Mouse (Mus musculus) C2C12 (cell line): ENCODE data around the gene Schip1. TPM values are rescaled to one million over a fixed set of nuclear protein-coding genes. Genes with fewer than 3 reads are reported as not detected.

Experiments
- H3K27me3 ChIP-seq: one replicate; pipeline ENCODE4 v1.6.1; 2011; ENCODE audit not compliant: control insufficient read depth, insufficient read depth, insufficient read length
- H3K36me3 ChIP-seq: one replicate; pipeline ENCODE4 v1.6.1; 2011; ENCODE audit not compliant: control insufficient read depth, insufficient read depth
- H3K4me3 ChIP-seq: one replicate; pipeline ENCODE4 v1.5.1; 2011; ENCODE audit warnings: mild to moderate bottlenecking, control low read depth; ENCODE audit not compliant: poor library complexity, insufficient read depth, severe bottlenecking
- H3K79me2 ChIP-seq: one replicate; pipeline ENCODE4 v1.6.1; 2011; ENCODE audit not compliant: control insufficient read depth, insufficient read depth
- H3K79me3 ChIP-seq: one replicate; pipeline ENCODE4 v1.6.1; 2011; ENCODE audit warnings: low read depth, control low read depth
- H3ac ChIP-seq: one replicate; pipeline ENCODE3; 2011; ENCODE audit warnings: low read depth; ENCODE audit not compliant: control insufficient read depth, insufficient read length
- CEBPB ChIP-seq: IDR thresholded peaks from one replicate; pipeline ENCODE4 v1.6.1; 2011; ENCODE audit warnings: low read depth, mild to moderate bottlenecking, control low read depth, moderate library complexity
- CTCF ChIP-seq: IDR thresholded peaks from one replicate; pipeline ENCODE4 v1.5.1; 2011; ENCODE audit not compliant: control insufficient read depth, insufficient read depth, insufficient read length
- FOSL1 ChIP-seq: IDR thresholded peaks from one replicate; pipeline ENCODE4 v1.8.0; 2011; ENCODE audit warnings: mild to moderate bottlenecking, low read length; ENCODE audit not compliant: poor library complexity, insufficient read depth, severe bottlenecking
- MAX ChIP-seq: IDR thresholded peaks from one replicate; pipeline ENCODE4 v1.6.1; 2011; ENCODE audit warnings: mild to moderate bottlenecking, control low read depth
- MYOD1 ChIP-seq: IDR thresholded peaks from one replicate; pipeline ENCODE4 v1.6.1; 2011; ENCODE audit warnings: low read depth; ENCODE audit not compliant: control insufficient read depth, insufficient read length
- MYOG ChIP-seq: IDR thresholded peaks from one replicate; pipeline ENCODE4 v1.6.1; 2011; ENCODE audit not compliant: control insufficient read depth, insufficient read length; ENCODE audit errors: extremely low read depth
- USF1 ChIP-seq: IDR thresholded peaks from one replicate; pipeline ENCODE4 v1.6.1; 2011; ENCODE audit warnings: low read depth, mild to moderate bottlenecking, control low read depth, moderate library complexity
- polyA plus RNA-seq: library from polyadenylated mRNA; unstranded; fragments of >200 nt; fragmentation: generic; extraction: Trizol; gene quantifications from one replicate; pipeline ENCODE4 v1.2.1, GENCODE M21; 2012; ENCODE audit warnings: missing spikeins

The Schip1 gene
- polyA plus RNA-seq, 1 experiment, result 28.6 TPM

DNA sequence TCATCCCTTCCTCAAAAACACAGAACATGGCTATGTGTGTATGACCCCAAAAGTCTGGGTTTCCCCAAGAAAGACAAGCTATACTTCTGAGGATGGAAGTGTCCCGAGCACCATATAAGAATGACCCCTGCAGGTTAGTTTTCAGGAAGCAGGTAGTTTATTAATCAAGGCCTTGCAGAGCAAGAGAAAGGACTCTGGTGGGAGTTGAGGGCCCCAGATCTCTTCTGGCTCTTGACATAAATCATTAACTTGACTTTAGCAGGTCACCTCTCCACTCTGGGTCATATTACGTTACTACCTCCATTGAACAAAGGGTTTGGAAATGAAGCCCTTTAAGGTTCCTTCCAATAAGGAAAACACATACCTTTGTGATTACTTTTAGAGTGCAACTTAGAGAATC, 610.1 kb downstream of the Schip1 start:
- TF ChIP-seq MYOG (no peak), USF1 (no peak), CEBPB (no peak), CTCF (no peak), MAX (no peak), MYOD1 (no peak), FOSL1 (no peak)
- H3K27me3 ChIP-seq, result no peaks in the 10 kb centered on the region
- H3ac ChIP-seq, result no peak overlapping the region
- H3K36me3 ChIP-seq, result no peaks in the 10 kb centered on the region
- no peaks in the 10 kb centered on the region for H3K79me3 ChIP-seq
- H3K4me3 ChIP-seq, result no peak overlapping the region
- H3K79me2 ChIP-seq, result no peaks in the 10 kb centered on the region

DNA sequence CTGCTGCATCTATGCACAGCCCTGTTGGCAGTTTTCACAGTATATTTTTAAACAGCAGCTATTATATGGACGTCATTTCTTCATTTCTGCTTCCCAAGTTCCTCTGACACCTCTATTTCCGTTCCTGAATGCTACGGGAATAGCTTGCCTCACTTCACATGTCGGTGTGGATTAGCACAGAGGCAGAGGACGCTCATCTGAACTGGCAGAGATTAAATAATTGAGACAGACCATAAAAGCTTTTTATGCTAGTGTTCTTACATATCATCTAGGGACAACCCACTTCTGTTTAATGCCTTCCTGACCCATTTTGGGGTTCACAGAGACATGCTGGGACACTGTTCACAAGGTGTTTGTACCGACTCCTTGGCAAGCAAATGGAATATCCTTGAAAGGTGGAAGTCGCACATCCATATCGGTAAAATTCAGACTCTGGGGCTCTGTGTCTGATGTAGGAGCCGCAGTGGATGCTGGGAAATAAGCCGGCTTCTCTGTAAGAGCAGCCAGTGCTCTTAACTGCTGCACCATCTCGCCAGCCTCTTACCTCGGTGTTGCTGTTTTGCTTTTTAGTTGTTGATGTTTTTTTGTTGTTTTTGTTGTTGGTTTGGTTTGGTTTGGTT, 610.7 kb downstream of the Schip1 start:
- Histone ChIP-seq H3ac (no peak overlapping the region), H3K79me2 (no peaks in the 10 kb centered on the region), H3K4me3 (no peak overlapping the region), H3K36me3 (no peaks in the 10 kb centered on the region), H3K79me3 (no peaks in the 10 kb centered on the region), H3K27me3 (no peaks in the 10 kb centered on the region)
- TF ChIP-seq MAX (no peak), FOSL1 (no peak), MYOD1 (no peak), MYOG (no peak), CEBPB (no peak), CTCF (no peak), USF1 (no peak)

Other genes with a start within 250 kb of the Schip1 start
- not detected for gene Iqcj, start 172.6 kb upstream of the Schip1 start, polyA plus RNA-seq
- gene Iqschfp, start 172.6 kb upstream of the Schip1 start, polyA plus RNA-seq, result not detected